Mouse (Mus musculus): ENCODE results near the gene D8Ertd738e.
"Not testable (repeated sequence)": the region's sequence is repeated elsewhere in the genome, so short reads cannot be mapped to it uniquely, and the experiment has no call there.

- not testable (repeated sequence) for TF ChIP-seq EP300 (IDR thresholded peaks at IDR 0.05)
- TF ChIP-seq CTCF (IDR thresholded peaks at IDR 0.05): peak; percentile 78
Measured at GRCm38 (mm10) chr8:84285665-84286064, 36.1 kb upstream of the D8Ertd738e start.
